Mouse (Mus musculus): ENCODE measurements around the gene Fanci.

The Fanci gene

GRCm38 (mm10) chr7:79391883-79392649 lies at the start of gene Fanci:
Gene Fanci, plus strand, starts transcription at chr7:79391929.
- DNase-seq (ENCODE audit: low spot score in 2 of 2): peak; percentile 94 to 99

DNA sequence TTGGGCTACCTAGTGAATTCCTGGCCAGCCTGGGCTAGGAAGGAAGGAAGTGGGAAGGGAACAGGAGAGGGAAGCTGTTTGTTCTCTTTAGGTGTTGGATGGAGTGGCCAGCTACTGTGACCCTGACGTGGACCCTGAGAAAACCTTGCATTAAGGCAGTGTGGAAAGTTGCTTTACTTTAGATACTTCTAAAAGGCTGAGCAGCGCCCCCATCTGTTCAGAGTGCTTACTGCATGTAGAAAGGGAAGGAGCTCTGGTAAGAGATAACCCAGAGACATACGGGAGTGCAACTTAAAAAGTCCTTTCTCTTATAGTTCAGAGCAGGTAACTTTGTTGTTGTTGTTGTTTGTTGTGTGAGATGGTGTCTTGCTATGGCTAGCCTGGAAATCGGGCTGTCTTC lies 45.8 kb upstream of the Fanci start:
- DNase-seq (ENCODE audit: low spot score in 2 of 2): peak; percentile 65 to 87

- DNase-seq (ENCODE audit: low spot score in 2 of 2): no peak
These were observed 45.1 kb upstream of the Fanci start for GRCm38 (mm10) chr7:79346555-79347075.

DNA sequence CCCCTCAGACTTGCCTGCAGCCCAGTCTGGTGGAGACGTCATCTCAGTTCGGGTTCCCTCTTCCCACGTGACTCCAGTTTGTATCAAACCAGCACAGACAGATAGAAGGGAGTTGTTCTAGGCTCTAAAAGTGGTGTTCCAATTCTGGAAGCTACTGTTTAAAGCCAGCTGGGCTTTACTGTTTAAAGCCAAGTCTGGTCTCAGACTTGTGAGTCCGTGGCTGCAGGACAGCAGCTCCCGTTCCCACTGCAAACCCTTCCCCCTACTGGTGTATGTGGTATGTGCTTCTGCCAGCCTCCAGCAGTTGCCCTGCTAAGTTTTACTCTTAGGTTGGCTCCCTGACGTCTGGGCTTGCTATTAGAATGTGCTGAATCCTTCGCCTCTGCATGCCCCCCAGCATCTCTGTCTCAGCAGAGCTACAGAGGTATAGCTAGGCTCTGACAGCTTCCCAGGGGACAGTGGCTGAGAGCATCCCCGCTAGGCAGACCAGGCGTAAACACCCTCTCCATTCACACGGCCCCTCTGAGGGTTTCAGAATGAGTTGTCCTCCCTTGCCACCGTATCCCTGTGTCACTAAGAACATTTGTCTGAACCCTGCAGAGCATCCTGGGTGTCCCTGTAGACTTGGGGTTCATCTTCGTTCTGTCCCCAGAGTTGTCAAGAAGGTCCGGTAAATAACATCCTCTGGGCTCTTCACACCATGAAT lies 44.5 kb upstream of the Fanci start:
- DNase-seq (ENCODE audit: low spot score in 2 of 2): no peak

- DNase-seq (ENCODE audit: low spot score in 2 of 2): no peak
These were observed 42.9 kb upstream of the Fanci start for GRCm38 (mm10) chr7:79348816-79349215.

DNA sequence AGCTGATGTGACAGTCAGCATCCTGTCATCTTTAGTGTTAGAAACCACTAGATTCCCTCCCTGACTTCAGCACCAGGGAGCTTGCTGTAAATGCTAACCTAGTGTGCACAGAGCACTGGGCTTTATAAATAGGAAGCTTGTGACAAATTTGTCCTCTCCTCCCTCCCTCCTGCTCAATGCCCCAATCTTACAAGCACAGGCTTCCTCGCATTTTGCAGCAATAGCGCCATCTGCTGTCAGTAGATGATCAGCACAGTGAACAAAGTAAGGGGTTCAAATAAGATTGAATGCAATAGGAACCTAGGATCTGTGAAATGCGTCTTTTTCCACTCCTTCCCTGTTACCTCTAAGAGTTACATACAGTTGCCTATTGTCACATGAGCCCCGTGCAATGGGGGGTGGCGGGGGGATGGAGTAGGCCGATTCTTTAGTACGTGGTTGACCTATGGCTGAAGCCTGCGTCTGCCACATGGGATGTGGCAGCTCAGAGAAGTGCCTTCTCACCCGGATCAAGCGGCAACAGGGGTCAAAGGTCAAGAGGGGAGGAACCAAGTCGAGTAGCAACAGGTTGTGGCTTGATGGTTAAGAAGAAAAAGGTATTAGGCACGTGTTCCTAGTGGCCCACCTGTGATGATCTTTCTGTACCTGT lies 41.9 kb upstream of the Fanci start:
- DNase-seq (ENCODE audit: low spot score in 2 of 2): peak; percentile 66 to 82

DNA sequence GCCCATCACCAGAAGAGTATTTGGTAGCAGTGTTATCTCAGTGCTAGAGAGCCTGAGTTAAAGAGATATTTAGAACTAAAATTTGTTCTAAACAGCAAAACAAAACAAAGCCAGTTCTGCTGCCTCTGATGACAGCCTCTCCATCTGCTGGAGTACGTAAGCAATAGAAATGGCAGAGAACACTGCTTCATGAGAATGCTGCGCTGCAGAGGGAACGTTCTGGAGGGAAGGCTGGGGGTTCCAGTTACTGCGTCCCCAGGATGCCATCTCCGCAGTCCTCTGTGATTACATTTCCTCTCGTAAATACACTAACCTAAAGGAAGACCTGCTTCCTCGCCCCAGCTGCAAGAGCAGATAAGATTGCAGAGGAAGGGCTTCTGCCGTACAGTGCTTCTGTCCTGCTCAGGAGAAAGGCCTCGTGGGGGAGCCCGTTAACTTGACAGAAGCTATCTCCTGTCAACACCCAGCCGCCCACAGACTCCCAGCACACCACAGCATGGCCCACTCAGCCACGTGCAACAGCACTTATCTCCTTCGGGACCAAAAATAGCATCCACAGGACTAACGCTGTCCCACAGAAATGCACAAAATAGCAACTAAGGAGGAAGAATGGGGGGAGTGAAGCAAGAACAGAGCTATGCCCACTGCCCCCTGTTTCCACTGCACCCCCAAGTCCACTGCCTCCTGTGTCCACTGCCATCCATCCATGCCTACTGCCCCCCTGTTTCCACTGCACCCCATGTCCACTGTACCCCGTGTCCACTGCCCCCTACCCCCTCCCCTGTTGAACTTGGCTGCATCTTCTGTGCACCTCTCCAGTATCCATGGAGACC lies 33.2 kb upstream of the Fanci start:
- DNase-seq (ENCODE audit: low spot score in 2 of 2): peak in 1 of 2 experiments; percentile 46

DNA sequence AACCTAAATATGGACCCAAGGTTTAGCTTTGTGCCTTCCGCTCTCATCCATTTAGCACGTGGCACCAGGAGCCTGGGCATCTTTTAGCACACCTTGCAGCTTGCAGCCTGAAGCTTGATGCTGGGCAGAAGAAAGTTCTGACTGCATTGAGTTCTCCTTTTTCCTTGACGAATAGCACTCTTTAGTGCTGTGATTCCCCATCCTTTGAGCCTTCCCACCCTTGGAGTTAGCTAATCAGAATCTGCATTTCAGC lies 32.6 kb upstream of the Fanci start:
- DNase-seq (ENCODE audit: low spot score in 2 of 2): no peak

DNA sequence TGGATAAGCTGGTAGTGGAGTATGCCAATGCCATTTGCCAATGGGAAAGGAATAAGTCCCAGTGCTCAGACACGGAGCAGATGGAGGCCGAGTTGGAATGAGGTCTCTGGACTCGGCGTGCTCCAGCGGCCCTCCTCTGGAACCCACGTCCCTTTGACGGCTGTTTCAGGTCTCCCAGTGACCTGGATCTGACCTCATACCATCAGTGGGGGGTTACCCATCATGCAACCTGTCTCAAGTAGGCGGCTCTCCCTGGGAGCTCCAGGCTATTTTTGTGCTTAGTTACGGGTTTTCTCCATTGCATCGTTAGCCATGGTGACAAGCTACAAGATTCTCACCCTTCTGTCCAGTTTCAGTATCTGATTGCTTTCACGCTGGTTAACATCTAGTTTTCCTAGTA lies 31.7 kb upstream of the Fanci start:
- no peak for DNase-seq (ENCODE audit: low spot score in 2 of 2)

- DNase-seq (ENCODE audit: low spot score in 2 of 2): no peak
These were observed 29.5 kb upstream of the Fanci start for GRCm38 (mm10) chr7:79362208-79362607.

- DNase-seq (ENCODE audit: low spot score in 2 of 2): no peak
These were observed 28.9 kb upstream of the Fanci start for GRCm38 (mm10) chr7:79362830-79363229.

DNA sequence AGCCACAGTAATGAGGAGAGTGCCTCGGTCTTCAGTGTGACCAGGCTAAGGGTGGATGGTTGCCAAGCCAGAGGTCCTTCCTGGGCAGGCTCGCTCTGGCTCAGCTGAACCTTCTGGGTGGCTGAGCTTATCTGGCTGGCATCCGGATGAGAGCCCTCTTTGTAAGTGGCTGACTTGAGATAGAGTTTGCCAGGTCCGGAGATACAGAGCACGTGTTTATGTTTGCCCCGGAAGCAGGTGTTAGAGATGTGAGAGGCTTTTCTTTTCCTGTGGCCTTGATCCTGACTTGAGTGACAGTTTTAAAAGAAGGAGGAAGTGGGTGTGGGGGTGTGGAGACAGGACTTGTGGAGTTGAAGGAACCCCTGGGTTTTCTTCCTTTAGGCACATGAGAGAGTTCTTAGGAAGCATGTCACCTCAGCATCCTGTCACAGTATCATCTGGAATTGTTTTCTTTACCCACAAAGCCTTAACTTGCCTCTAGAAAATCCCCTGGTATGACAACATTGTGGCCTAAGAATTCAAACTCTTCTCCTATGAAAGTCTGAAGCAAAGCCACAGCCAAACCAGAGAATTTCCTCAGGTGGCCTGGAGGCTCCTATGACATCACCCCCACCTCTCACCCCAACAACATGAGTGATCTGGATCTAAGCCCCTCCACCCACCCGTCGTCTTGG lies 28.2 kb upstream of the Fanci start:
- no peak for DNase-seq (ENCODE audit: low spot score in 2 of 2)

GRCm38 (mm10) chr7:79368664-79369063 lies 23.1 kb upstream of the Fanci start:
- no peak for DNase-seq (ENCODE audit: low spot score in 2 of 2)

DNA sequence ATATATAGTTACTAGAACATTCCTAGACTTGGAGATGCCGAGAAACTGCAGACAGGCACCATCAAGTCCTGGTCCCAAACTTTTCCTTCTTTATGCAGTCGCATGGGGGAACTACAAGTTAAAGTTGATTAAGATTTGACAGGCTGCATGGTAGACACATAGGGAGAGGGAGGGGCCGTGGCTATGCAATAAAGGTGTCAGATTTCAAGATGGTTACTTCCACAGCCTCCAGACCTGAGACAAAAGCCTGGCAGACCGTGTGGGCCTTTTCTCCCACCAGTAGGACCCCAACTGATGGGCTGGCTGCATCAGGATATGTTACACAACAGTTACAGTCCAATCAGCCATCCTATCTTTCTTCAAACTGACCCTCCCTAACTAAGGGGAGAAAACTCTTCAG lies 22.3 kb upstream of the Fanci start:
- DNase-seq (ENCODE audit: low spot score in 2 of 2): no peak

GRCm38 (mm10) chr7:79371321-79371879 lies 20.3 kb upstream of the Fanci start:
- peak; percentile 76 to 91 for DNase-seq (ENCODE audit: low spot score in 2 of 2)

DNA sequence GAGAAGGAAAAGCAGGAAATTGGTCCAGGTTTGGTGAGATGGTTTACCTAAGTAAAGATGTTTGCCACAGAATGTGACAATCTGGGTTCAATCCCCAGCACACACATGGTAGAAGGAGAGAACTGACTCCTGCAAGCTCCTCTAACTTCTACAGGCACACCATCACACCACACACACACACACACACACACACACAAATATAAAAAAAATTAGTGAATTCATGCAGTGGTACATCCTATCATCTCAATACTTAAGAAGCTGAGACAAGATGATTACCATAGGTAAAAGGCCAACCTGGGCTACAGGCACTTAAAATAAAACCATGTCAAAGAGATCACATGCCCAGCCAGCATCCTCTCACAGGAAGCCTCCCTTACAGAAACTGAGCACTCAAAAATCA lies 17.7 kb upstream of the Fanci start:
- DNase-seq (ENCODE audit: low spot score in 2 of 2): no peak

DNA sequence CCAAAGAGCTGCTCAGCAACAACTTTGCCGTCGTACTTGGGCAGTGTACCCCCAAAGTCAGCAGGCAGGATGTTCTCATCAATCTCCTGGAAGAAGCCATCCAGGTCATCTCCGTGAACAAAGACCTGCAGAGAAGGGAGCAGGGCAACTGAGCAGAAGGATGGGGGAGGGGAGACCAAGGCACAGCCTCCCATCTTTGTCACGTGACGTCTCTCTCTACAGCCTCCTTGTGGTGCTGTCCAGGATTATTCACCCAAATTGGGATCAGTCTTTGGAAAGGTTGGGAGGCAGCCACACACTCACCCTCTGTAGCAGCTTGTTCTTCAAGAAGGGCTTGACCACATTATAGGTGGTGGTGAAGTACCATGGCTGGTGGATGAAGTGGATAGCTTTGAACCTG lies 16.1 kb upstream of the Fanci start:
- DNase-seq (ENCODE audit: low spot score in 2 of 2): no peak

DNA sequence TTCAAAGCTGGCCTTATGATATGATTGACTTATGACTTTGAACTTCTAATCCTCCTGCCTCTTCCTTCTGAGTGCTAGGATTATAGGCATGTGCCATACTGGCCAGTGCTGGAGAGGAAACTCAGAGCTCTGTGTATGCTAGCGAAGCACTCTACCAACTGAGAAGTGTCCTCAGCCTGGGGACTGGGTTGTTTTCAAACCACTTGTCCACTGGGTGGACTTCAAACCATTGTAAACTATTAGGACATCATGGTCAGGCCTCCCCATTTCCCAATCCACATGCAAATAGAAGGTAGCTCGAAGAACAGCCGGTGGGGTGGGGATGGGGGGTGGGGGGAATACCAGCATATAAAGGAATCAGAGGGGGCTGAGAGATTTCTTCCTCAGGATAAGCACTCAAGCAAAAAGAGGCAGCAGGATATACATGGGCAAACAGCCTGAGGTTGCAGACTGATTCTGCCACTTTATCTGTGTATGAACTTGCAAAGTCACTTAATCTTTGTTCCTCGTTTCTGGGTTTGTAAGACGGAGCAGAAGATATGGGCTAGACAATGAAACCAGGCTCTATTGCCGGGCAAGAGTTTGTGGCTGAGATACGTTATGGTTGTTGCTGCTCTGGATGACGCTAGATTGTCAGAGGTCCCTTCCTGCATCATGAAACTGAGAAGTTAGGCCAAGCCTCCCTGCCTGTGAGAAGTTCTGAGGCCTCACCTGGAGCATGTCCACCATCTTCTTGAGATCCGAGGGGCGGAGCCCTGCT lies 15.0 kb upstream of the Fanci start:
- DNase-seq (ENCODE audit: low spot score in 2 of 2): no peak

GRCm38 (mm10) chr7:79386422-79387133 lies 5.2 kb upstream of the Fanci start, which contains the start of gene Rlbp1:
Gene Rlbp1, minus strand, starts transcription at chr7:79387048.
- no peak for DNase-seq (ENCODE audit: low spot score in 2 of 2)

GRCm38 (mm10) chr7:79387140-79387539 lies 4.6 kb upstream of the Fanci start:
- no peak for DNase-seq (ENCODE audit: low spot score in 2 of 2)

All from spleen, postnatal 4 days (tissue).